Mouse (Mus musculus): Measurements from ENCODE around the gene Fam155a.
"Not testable (repeated sequence)": the region's sequence is repeated elsewhere in the genome, so short reads cannot be mapped to it uniquely, and the experiment has no call there.

Gene Fam155a

GRCm38 (mm10) chr8:9394670-9395069 lies 376.3 kb downstream of the Fam155a start:
- no peak for DNase-seq

DNA sequence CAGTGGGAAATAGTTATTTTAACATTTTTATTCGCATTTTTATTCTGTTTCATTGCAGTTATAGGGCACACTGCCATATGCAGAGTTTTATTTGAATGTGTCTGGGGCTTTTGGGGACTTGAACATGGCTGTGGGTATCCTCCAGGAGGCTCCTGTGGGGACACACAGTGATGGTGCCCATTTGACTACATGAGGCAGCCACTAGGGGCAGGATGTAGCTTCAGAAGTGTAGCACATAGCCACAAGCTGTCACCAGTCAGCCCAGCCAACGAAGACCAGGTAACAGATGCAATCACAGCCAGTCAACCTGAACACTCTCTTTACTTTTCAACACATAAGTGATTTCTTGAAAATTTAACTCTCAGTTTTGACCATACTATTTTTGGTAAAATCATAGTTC lies 377.7 kb downstream of the Fam155a start:
- peak; percentile 37 for DNase-seq

- DNase-seq, result not testable (repeated sequence)
These were observed 380.7 kb downstream of the Fam155a start for GRCm38 (mm10) chr8:9390229-9390628.

- peak; percentile 16 for DNase-seq
These were observed 401.8 kb downstream of the Fam155a start for GRCm38 (mm10) chr8:9369201-9369600.

GRCm38 (mm10) chr8:9367721-9368120 lies 403.2 kb downstream of the Fam155a start:
- peak; percentile 42 for DNase-seq

- no peak for DNase-seq
These were observed 405.6 kb downstream of the Fam155a start for GRCm38 (mm10) chr8:9365381-9365780.

DNA sequence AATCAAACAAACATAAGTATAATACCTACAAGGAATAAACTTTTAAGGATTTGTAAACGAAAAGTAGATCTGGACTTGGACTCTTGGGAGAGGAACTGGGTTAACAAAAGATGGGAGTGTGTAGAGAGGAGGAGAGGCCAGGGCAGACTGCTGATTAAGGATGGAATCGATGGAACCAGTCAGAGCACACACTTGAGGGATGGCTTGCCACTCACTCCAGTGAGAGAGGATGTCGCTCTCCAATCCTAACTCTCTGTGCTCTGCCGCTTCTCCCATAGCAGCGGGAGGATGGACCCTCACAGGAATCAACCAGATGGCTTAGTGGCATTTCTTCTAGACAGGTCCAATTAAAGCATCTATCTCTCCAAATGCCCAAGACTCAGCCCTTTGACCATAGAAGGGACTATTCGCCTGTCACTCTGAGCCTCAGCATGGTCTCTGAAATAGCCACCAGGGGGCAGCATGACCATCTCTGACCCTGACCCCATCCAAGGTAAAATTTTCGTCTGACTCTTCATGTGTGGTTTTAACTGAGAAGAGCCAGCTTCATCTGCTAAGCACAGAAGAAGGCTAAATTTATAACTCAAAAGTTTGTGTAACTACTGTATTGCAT lies 422.3 kb downstream of the Fam155a start:
- peak; percentile 57 for DNase-seq

GRCm38 (mm10) chr8:9347163-9347562 lies 423.8 kb downstream of the Fam155a start:
- DNase-seq, result no peak

DNA sequence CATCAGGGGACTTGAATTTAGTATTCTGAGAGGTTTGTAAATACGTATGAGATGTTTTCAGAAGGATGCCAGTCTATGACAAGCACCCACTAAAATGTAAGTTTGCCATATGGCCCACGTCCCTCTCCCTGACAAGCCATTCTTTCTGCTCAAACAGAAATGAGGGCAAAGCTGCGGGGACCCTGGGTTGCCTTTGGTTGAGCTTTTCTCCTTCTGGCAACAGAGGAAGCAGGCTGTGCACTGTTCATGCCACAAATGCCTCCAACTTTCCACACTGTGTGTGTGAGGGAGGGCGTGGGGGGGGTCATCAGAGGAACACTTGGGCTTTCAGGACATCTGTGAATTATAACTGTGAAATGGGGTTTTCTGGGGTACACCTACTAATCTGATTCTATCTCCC lies 426.8 kb downstream of the Fam155a start:
- no peak for DNase-seq

- no peak for DNase-seq
These were observed 428.0 kb downstream of the Fam155a start for GRCm38 (mm10) chr8:9342998-9343397.

DNA sequence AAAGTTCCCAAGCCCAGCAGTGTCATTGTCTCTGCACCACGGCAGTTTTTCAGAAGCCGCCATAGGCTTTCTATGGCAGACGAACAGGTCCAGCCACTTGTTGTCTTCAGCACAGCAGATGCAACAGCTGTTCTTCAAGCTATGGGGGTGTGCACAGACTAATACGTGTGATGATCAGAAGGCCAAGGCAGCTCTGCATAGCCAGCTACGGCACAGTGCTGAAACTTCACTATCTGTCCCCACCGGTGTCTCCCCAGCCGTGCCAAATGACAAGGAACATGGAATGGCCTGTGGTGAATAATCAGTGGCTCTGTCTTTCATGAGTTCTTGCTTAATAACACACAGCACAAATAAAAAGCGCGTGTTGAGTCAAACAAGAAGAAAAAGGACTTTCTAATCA lies 428.4 kb downstream of the Fam155a start:
- no peak for DNase-seq

DNA sequence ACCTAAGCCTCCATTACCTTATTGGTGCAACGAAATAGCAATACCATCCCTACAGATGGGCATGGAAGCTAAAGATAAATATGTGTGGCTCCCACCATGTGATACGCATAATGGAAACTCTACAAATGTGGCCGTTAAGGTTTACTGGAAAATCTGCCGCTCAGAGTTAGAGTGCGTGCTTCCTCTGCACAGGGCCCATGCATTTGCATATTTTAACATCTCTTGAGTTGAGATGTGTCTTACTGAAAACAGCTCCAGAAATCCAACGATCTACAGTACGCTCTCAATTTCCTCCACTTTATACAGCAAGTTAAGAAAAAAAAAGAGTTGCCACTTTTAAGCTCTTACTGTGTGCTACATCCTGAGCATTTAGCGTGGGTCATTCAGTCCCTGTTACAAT lies 433.1 kb downstream of the Fam155a start:
- DNase-seq, result no peak

DNA sequence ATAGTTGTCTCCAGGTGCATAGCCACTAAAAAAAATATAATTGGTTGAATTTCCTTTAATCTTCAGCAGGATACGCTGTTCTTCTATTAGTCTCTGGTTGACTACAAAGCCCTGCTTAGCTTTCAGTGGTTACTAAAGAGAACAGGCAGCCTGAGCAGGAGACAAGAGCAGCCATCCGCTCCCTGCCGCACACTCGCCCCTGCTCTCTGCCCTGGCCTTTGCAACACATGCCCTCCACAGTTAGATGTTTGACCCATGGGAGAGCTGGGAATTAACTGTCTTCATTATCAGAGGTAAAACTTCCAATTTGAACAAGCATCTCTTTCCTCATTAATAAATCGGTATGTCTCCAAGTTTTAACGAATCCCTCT lies 435.0 kb downstream of the Fam155a start:
- DNase-seq, result no peak

DNA sequence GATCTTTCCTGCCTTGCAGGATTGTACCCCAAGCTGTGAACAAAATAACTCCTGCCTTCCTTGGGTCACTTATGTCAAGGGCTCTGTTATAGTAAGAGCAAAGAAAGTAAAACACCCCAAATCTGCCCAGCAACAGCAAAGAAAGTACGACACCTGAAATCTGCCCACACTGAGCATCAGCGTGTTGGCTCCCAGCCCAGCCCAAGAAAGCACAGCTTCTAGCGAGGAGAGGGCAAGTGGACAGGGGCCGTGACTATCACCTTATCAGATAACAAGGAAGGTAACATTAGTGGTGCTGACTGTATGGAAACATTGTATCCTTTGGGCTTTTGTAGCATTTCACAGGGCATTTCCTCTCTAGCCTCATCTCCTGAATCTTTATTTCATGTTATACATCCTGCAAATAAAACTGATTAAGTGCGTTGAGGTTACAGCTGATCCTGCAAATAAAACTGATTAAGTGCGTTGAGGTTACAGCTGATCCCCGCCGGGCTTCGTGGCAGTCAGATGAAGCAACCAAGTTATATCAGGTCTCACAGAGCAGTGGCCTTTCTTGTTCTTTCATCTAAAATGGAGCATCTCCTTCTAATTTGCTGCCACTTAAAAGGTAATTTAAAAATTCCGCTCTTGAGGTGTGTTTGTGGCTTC lies 435.6 kb downstream of the Fam155a start:
- no peak for DNase-seq

DNA sequence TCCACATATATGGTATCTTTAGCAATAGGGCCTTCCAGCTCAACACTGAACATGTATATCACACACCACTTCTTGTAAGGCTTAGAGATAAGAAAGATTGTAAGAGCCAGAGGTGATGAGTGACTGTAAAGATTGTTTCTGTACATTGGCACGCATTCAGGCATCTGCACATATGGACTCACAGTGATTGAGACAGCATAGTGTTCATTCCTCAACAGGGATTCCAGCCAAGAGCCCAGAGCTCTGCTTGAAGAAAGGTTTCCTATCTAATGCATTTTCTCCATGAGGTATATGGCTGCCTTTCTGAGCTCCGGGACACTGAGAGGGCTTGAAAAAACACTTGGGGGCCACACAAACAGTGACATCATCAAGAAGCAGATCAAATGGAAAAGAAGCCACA lies 438.2 kb downstream of the Fam155a start:
- no peak for DNase-seq

GRCm38 (mm10) chr8:9309456-9309855 lies 461.5 kb downstream of the Fam155a start:
- no peak for DNase-seq

DNA sequence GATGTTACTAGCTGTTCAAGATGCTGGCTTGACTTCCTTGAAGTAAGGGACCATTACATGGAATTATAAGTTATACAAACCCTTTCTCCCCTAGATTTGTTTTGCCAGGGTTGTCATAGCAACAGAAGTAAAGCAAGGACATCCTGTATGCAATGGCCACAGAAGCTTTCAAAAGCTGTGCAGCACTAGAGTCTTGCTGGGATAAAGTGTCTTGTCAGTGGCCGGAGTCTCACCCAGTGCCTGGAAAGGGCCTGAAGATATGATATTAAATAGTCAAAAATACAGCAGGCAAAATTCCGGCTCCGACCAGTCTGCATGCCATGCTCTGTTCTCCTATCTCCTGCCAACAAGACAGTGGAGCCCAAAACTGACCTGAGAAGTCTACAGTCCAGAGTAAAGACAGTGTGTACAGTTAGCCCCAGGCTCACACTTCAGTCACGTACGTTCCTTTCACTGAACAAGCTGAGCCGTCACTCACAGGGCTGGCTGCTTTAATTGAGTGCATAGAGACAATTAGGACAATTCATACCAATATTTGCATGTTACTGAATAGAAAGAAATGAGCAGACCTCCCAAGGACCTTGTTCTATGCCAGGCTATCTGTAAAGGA lies 467.3 kb downstream of the Fam155a start:
- DNase-seq, result no peak

- DNase-seq, result no peak
These were observed 475.9 kb downstream of the Fam155a start for GRCm38 (mm10) chr8:9295046-9295445.

DNA sequence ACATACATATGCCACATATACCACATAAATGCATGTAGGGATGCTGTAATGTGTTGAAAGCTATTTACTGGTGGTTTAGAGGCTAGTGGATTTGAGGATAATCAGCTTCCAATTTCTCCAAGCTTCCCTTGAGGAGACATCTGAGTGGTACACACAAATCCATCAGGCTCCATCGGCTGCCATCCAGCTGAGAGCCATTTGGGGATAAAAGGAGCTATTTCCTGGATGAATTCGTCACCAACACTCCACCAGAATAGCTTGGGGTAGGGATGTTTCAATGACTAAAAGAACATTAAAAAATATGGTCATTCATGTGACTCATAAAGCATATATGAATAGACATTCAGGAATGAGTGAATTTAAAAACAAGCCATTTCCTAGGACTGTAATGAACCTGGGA lies 478.4 kb downstream of the Fam155a start:
- no peak for DNase-seq

DNA sequence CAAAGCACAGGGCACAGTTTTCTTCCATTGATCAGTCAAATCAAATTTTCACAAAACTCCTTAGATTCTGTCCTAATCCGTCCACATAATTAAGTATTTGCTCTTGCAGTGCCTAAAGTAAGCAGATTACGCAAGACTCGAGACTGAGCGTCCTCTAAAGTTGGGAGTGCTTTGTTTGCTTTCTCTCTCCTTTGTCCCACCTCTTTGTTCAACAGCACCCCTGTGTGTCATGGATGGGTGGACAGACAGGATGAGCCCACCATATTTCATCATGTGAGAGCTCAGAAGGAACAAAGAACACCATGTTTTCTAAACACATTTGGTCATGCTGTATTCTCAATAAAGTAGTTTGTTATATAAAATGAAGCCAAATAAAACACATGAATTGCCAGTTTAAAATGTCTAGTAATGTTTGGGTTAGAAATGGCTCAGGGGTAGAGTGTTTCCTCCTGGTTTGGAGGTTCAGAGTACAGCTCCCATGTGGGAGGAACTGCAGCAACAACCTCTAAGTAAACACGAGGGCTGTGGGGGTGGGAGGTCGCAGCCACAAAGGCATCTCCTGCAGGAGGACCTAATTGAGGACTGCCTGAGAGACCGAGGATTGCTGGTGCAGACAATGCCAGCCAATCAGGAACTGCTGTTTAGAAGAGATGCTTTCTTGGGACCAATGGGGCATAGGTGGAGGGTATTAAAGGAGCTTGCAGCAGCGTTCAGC lies 482.8 kb downstream of the Fam155a start:
- no peak for DNase-seq

- no peak for DNase-seq
These were observed 496.8 kb downstream of the Fam155a start for GRCm38 (mm10) chr8:9274117-9274516.

DNA sequence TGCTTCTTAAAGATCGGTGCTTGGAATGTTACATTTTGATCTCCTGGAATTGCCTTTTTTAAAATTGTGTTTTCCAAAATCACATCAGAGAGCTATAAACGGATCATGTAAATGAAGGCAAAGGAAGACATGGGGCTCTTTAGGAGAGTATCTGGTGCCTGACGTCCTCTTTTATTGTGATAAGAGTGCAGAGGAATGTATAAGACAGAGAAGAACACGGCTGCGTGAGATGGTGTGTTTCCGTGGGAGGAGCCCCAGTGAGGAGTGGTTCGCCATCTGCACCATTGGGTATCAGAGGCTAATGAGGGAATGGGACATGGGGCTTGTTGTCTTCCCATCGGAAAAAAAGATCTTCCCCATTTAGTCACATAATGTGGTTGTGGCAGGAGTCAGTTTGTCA lies 506.6 kb downstream of the Fam155a start:
- DNase-seq, result no peak

DNA sequence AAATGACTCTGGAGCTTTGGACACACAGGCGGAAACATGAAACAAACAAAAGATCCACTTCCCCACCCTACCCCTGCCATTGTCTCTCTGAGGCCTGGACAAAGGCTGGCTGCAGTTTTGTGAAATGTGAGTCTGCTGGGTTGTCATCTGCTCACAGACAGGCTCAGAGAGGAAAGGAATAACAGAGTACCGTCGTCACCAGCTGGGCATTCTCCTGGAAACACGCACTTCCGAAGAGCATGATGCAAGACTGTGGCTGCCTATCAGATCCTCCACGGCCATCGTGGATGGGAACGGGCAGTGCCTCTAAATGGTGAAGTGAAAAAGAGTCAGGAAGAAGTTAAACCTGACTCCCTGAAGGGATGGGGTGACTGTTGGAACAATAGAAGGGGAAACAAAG lies 509.4 kb downstream of the Fam155a start:
- DNase-seq, result no peak

DNA sequence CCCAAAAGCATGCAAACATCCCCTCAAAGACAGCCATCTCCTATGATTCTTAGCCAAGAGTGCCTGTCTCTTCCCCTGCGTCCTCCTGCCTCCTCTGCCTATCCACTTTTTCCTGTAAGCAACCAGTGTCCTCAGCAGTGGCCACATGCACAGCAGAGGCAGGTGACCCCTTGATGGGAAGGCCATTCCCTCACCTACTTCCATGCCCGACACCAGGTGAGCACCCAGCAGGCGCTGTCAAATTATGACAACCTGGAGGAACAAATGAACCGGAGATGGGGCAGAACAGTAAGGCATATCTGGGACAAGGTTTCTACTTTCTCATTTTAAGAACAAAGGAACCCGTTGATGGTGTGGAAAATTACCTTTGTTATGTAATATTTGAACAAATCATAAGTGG lies 515.6 kb downstream of the Fam155a start:
- DNase-seq, result peak; percentile 66

Measured in cerebellum, adult 11 months (tissue).